Mouse (Mus musculus): ENCODE measurements around the gene Gm10720. TPM values are rescaled to one million over a fixed set of nuclear protein-coding genes. Genes with fewer than 3 reads are reported as not detected.
"Not testable (repeated sequence)": the region's sequence is repeated elsewhere in the genome, so short reads cannot be mapped to it uniquely, and the experiment has no call there.

Gm10720 gene
- polyA plus RNA-seq, 1 experiment from 2014 or later = not detected

- not testable (repeated sequence) for H3K4me2 ChIP-seq (replicated peaks); H3K27me3 ChIP-seq; H3K9ac ChIP-seq (replicated peaks); H3K36me3 ChIP-seq; H3K27ac ChIP-seq; H3K4me3 ChIP-seq (replicated peaks); ATAC-seq; H3K9me3 ChIP-seq; H3K4me1 ChIP-seq (replicated peaks)
- WGBS = 66% methylated on average over 13 of the region's 16 CpGs
Measured at GRCm38 (mm10) chr9:3029276-3030000, 14.0 kb downstream of the Gm10720 start.

GRCm38 (mm10) chr9:3030677-3031318 is 15.3 kb downstream of the Gm10720 start:
- not testable (repeated sequence) for H3K4me2 ChIP-seq (replicated peaks); H3K36me3 ChIP-seq; H3K4me3 ChIP-seq (replicated peaks); H3K27ac ChIP-seq; H3K27me3 ChIP-seq; H3K9me3 ChIP-seq; H3K9ac ChIP-seq (replicated peaks); ATAC-seq; H3K4me1 ChIP-seq (replicated peaks)
- WGBS = 67% methylated on average over 2 of the region's 10 CpGs

GRCm38 (mm10) chr9:3034299-3034698 is 18.8 kb downstream of the Gm10720 start, which contains the start of gene Gm17535:
Gene Gm17535 (plus strand): TSS chr9:3034599.
- not testable (repeated sequence) for H3K9ac ChIP-seq (replicated peaks); H3K27ac ChIP-seq; H3K4me1 ChIP-seq (replicated peaks); H3K27me3 ChIP-seq; H3K4me3 ChIP-seq (replicated peaks); H3K9me3 ChIP-seq; H3K4me2 ChIP-seq (replicated peaks); H3K36me3 ChIP-seq; ATAC-seq
- 69% methylated on average over 1 of the region's 8 CpGs for WGBS

GRCm38 (mm10) chr9:3036577-3036976 is 21.1 kb downstream of the Gm10720 start, which contains the start of gene Gm10715:
Gene Gm10715 (plus strand): TSS chr9:3036877.
- H3K27ac ChIP-seq; ATAC-seq; H3K27me3 ChIP-seq; H3K9ac ChIP-seq (replicated peaks); H3K4me2 ChIP-seq (replicated peaks); H3K4me1 ChIP-seq (replicated peaks); H3K9me3 ChIP-seq; H3K36me3 ChIP-seq; H3K4me3 ChIP-seq (replicated peaks): not testable (repeated sequence)
- 83% methylated on average over 8 of the region's 8 CpGs for WGBS

GRCm38 (mm10) chr9:3038161-3038560 is 22.7 kb downstream of the Gm10720 start:
- not testable (repeated sequence) for H3K27ac ChIP-seq; H3K4me1 ChIP-seq (replicated peaks); H3K4me3 ChIP-seq (replicated peaks); H3K36me3 ChIP-seq; H3K9me3 ChIP-seq; H3K9ac ChIP-seq (replicated peaks); H3K27me3 ChIP-seq; H3K4me2 ChIP-seq (replicated peaks); ATAC-seq
- 69% methylated on average over 4 of the region's 4 CpGs for WGBS

Small RNAs within 50 kb of the gene (microRNA-seq; reads per million reads assigned to microRNA genes)
- gene Mir101c = not detected

Other genes starting within 250 kb of the Gm10720 start
- not detected in 2 replicates for gene Gm10722, start 14.7 kb upstream of the Gm10720 start, polyA plus RNA-seq (2015; fragmentation: Nextera tagmentation; extraction: Ambion mirVana)
- gene Gm11168, start 12.3 kb upstream of the Gm10720 start, polyA plus RNA-seq (2015; fragmentation: Nextera tagmentation; extraction: Ambion mirVana) = 0.32 and 0.35 TPM in 2 replicates
- gene Gm10721, start 2.5 kb upstream of the Gm10720 start, polyA plus RNA-seq (2015; fragmentation: Nextera tagmentation; extraction: Ambion mirVana) = 0.37 and 0.51 TPM in 2 replicates
- 1.3 and 1.4 TPM in 2 replicates for gene Gm10719, start 1.8 kb downstream of the Gm10720 start, polyA plus RNA-seq (2015; fragmentation: Nextera tagmentation; extraction: Ambion mirVana)
- gene Gm10718, start 7.9 kb downstream of the Gm10720 start, polyA plus RNA-seq (2015; fragmentation: Nextera tagmentation; extraction: Ambion mirVana) = 2.0 and 2.5 TPM in 2 replicates
- 1.5 and 2.0 TPM in 2 replicates for gene Gm10717, start 9.8 kb downstream of the Gm10720 start, polyA plus RNA-seq (2015; fragmentation: Nextera tagmentation; extraction: Ambion mirVana)
- not detected in 2 replicates for gene Gm17535, start 18.9 kb downstream of the Gm10720 start, polyA plus RNA-seq (2015; fragmentation: Nextera tagmentation; extraction: Ambion mirVana)
- not detected in 2 replicates for gene Gm10715, start 21.2 kb downstream of the Gm10720 start, polyA plus RNA-seq (2015; fragmentation: Nextera tagmentation; extraction: Ambion mirVana)

All from midbrain, embryonic 13.5 days (tissue).